Mouse (Mus musculus): ENCODE measurements around the gene Ywhag.

DNA sequence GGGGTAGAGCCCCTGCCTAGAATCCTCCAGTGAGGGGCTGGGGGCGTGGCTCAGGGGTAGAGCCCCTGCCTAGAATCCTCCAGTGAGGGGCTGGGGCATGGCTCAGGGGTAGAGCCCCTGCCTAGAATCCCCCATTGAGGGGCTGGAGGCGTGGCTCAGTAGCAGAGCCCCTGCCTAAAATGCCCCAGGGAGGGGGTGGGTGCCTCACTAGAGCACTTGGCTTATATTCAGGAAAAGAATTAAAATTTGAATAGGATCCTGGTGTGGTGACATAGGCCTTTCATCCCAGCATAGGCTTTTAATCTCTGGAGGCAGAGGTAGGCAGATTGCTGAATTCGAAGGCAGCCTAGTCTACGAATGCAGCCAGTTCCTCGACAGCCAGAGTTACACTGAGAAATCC is 45.0 kb upstream of the Ywhag start:
- TF ChIP-seq CTCF (IDR thresholded peaks at IDR 0.05; ENCODE audit: insufficient read depth, low read length) = no peak
- TF ChIP-seq POLR2A (IDR thresholded peaks at IDR 0.05; ENCODE audit: borderline replicate concordance, extremely low read depth, low read depth, low read length) = no peak
